In genomic region chr7:127088901-127089845, GRCm38 (mm10) we compare ENCODE assay signal across 8 mouse cellular contexts. TPM values are rescaled to one million over a fixed set of nuclear protein-coding genes. Genes with fewer than 3 reads are reported as not detected.
DNase-seq lines count a peak whose midpoint lies in the region; ATAC-seq and TF ChIP-seq lines count a peak whose summit lies in the region.

No protein-coding gene starts in this region.

- TF ChIP-seq RAD21 in CH12.LX (IDR thresholded peaks at IDR 0.05; ENCODE audit: low read depth, low read length), result no peak

- dilution Hi-C loops in CH12.LX (cut with MboI; ENCODE audit: extremely low pct_ligation_motif_present, extremely low pct_unique_long_range_greater_than_20kb, low sequenced_read_pairs), result no loop called here

- TF ChIP-seq POLR2A in CH12.LX (IDR thresholded peaks at IDR 0.05; ENCODE audit: low read depth, low read length), result no peak

- H3K79me2 ChIP-seq in CH12.LX (replicated peaks; ENCODE audit: control insufficient read depth, extremely low read depth, insufficient read depth, poor library complexity, severe bottlenecking), result peaks cover 19% of the 10 kb centered on the region

- peak overlapping the region; percentile 44; the same call in 1 of the 2 replicates for H3K9ac ChIP-seq in CH12.LX (ENCODE audit: insufficient read depth, low read depth)
- peak overlapping the region; percentile 61 for H3K9ac ChIP-seq in liver, postnatal 0 days (replicated peaks)

- ATAC-seq in liver, postnatal 0 days, result 0 out of 2 replicates have a peak, but pooled peaks have one; percentile 7

- H3K4me3 ChIP-seq in CH12.LX (replicated peaks in 1 of 3; ENCODE audit: low read depth in 2 of 3, low read length in 2 of 3, poor library complexity in 1 of 3), result peak overlapping the region in 1 of 3 experiments; percentile 20
- H3K4me3 ChIP-seq in liver, postnatal 0 days (ENCODE audit: low read depth, low read length), result peak overlapping the region; percentile 19

- in situ Hi-C loops in CH12.LX (cut with MboI; ENCODE audit: low pct_ligation_motif_present, low pct_unique_long_range_greater_than_20kb, low sequenced_read_pairs), result no loop called here

- peaks cover 16 to 21% of the 10 kb centered on the region in 2 experiments for H3K36me3 ChIP-seq in CH12.LX (replicated peaks in 1 of 2; ENCODE audit: control insufficient read depth in 1 of 2, insufficient read depth in 1 of 2, low read length in 1 of 2)
- peaks cover 15% of the 10 kb centered on the region; the same call in 1 of the 2 replicates for H3K36me3 ChIP-seq in liver, postnatal 0 days (replicated peaks; ENCODE audit: insufficient read depth, low read length)

- peak overlapping the region; percentile 88 for H3K4me2 ChIP-seq in CH12.LX (ENCODE audit: insufficient read depth, low read depth, poor library complexity, severe bottlenecking)
- H3K4me2 ChIP-seq in liver, postnatal 0 days (ENCODE audit: low read depth, low read length), result peak overlapping the region; percentile 73

- WGBS in liver, postnatal 0 days (ENCODE audit: insufficient replicate concordance), result 10% methylated on average over 27 of the region's 27 CpGs

- no peaks in the 10 kb centered on the region for H3K27me3 ChIP-seq in CH12.LX (replicated peaks)
- H3K27me3 ChIP-seq in liver, postnatal 0 days (ENCODE audit: insufficient read depth, low read length), result no peaks in the 10 kb centered on the region

- no peak for TF ChIP-seq CTCF in CH12.LX (conservative IDR thresholded peaks at IDR 0.05 in 1 of 2, IDR thresholded peaks at IDR 0.05 in 1 of 2; ENCODE audit: low read depth in 2 of 2, low read length in 2 of 2)
- no peak for TF ChIP-seq CTCF in liver, postnatal 0 days (IDR thresholded peaks at IDR 0.05; ENCODE audit: low read depth)

- no peak for DNase-seq in CH12.LX (ENCODE audit: extremely low read depth)
- peak; percentile 52 for DNase-seq in c-Kit-positive CD71-positive TER-119-positive erythroid progenitor cells, embryonic 14.5 days (ENCODE audit: low spot score)
- DNase-seq in heart, postnatal 4 days, result peak; percentile 20
- DNase-seq in liver, postnatal 0 days, result peak; percentile 66
- peak; percentile 58 for DNase-seq in spleen, adult 12 weeks (ENCODE audit: low spot score)
- DNase-seq in cerebellum, postnatal 36 days, result no peak
- DNase-seq in cerebellum, adult 11-12 months, result no peak
- DNase-seq in T-cell, adult 2 months (ENCODE audit: low spot score), result no peak

- H3K9me3 ChIP-seq in CH12.LX (replicated peaks; ENCODE audit: low read length), result no peaks in the 10 kb centered on the region
- H3K9me3 ChIP-seq in liver, postnatal 0 days (ENCODE audit: low read length), result no peaks in the 10 kb centered on the region

- no peak for TF ChIP-seq EP300 in CH12.LX (IDR thresholded peaks at IDR 0.05; ENCODE audit: low read length)
- 0 out of 2 replicates have a peak, but pooled peaks have one; percentile 11 for TF ChIP-seq EP300 in liver, postnatal 0 days (IDR thresholded peaks at IDR 0.05; ENCODE audit: low read depth)

- peak overlapping the region; percentile 11; the same call in 1 of the 2 replicates for H3K27ac ChIP-seq in CH12.LX (ENCODE audit: insufficient read depth, low read depth)
- H3K27ac ChIP-seq in liver, postnatal 0 days (ENCODE audit: low read depth), result peak overlapping the region; percentile 93

- H3K4me1 ChIP-seq in CH12.LX (ENCODE audit: control insufficient read depth in 1 of 2, insufficient read depth in 2 of 2), result peaks cover 11 to 36% of the 10 kb centered on the region in 2 experiments
- H3K4me1 ChIP-seq in liver, postnatal 0 days (ENCODE audit: insufficient read depth), result peaks cover 56% of the 10 kb centered on the region

TF ChIP-seq in CH12.LX, 34 proteins besides CTCF, POLR2A, EP300 and RAD21:
- TF ChIP-seq RCOR1 (conservative IDR thresholded peaks at IDR 0.05; ENCODE audit: low read depth, low read length), result no peak
- 0 out of 2 replicates have a peak, but pooled peaks have one; percentile 20 for TF ChIP-seq BHLHE40 (IDR thresholded peaks at IDR 0.05; ENCODE audit: low read depth, low read length)
- peak; percentile 47 for TF ChIP-seq SIN3A (IDR thresholded peaks at IDR 0.05; ENCODE audit: low read length)
- TF ChIP-seq MAZ (IDR thresholded peaks at IDR 0.05; ENCODE audit: low read depth, low read length), result no peak
- TF ChIP-seq USF2 (conservative IDR thresholded peaks at IDR 0.05; ENCODE audit: low read depth, low read length), result no peak
- peak; percentile 33; the same call in 1 of the 2 replicates for TF ChIP-seq HCFC1 (IDR thresholded peaks at IDR 0.05; ENCODE audit: low read depth, low read length)

RNA-seq across cellular contexts. Expression of gene AI467606, which starts 2.0 kb away (rescaled TPM):
- 15.7 and 19.0 TPM in 2 replicates for total RNA-seq in CH12.LX (2012; rRNA removed)
- 18.6 and 26.4 TPM in 2 replicates for total RNA-seq in CH12.LX (2014; rRNA removed)
- polyA plus RNA-seq in CH12.LX (2012; ENCODE audit: insufficient read length, low read depth), result 18.3 and 20.5 TPM in 2 replicates
- under 1 TPM; 0.71 to 0.74 TPM for total RNA-seq in heart, postnatal 4 days (2021)
- polyA plus RNA-seq in liver, postnatal 0 days (2015; fragmentation: Nextera tagmentation; extraction: Ambion mirVana), result 7.6 and 8.1 TPM in 2 replicates

RNA-seq across cellular contexts. Expression of gene Zg16, which starts 2.0 kb away (rescaled TPM):
- total RNA-seq in CH12.LX (2012; rRNA removed) (not detected in 2 replicates), CH12.LX (2014; rRNA removed) (not detected in 2 replicates)
- not detected in 2 replicates for polyA plus RNA-seq in CH12.LX (2012; ENCODE audit: insufficient read length, low read depth)
- not detected for total RNA-seq in heart, postnatal 4 days (2021)
- 0.59 and 1.8 TPM in 2 replicates for polyA plus RNA-seq in liver, postnatal 0 days (2015; fragmentation: Nextera tagmentation; extraction: Ambion mirVana)

RNA-seq across cellular contexts. Expression of gene Qprt, which starts 32.9 kb away (rescaled TPM):
- total RNA-seq in CH12.LX (2012; rRNA removed) (0.21 and 0.30 TPM in 2 replicates), CH12.LX (2014; rRNA removed) (0.15 TPM in 1 of 2 replicates, not detected in the other)
- 0.14 TPM in 1 of 2 replicates, not detected in the other for polyA plus RNA-seq in CH12.LX (2012; ENCODE audit: insufficient read length, low read depth)
- under 1 TPM; 0.19 to 0.20 TPM for total RNA-seq in heart, postnatal 4 days (2021)
- 148 and 151 TPM in 2 replicates for polyA plus RNA-seq in liver, postnatal 0 days (2015; fragmentation: Nextera tagmentation; extraction: Ambion mirVana)

RNA-seq across cellular contexts. Expression of gene Kif22, which starts 46.9 kb away (rescaled TPM):
- 54.2 and 63.9 TPM in 2 replicates for total RNA-seq in CH12.LX (2012; rRNA removed)
- total RNA-seq in CH12.LX (2014; rRNA removed), result 58.1 and 65.0 TPM in 2 replicates
- polyA plus RNA-seq in CH12.LX (2012; ENCODE audit: insufficient read length, low read depth), result 81.4 and 86.2 TPM in 2 replicates
- 10 to 100 TPM; 43.2 to 48.6 TPM for total RNA-seq in heart, postnatal 4 days (2021)
- 45.4 and 47.4 TPM in 2 replicates for polyA plus RNA-seq in liver, postnatal 0 days (2015; fragmentation: Nextera tagmentation; extraction: Ambion mirVana)

RNA-seq across cellular contexts. Expression of gene Spn, which starts 48.5 kb away (rescaled TPM):
- total RNA-seq in CH12.LX (2012; rRNA removed) (14.4 and 16.3 TPM in 2 replicates), CH12.LX (2014; rRNA removed) (2.4 and 2.6 TPM in 2 replicates)
- 3.3 and 3.6 TPM in 2 replicates for polyA plus RNA-seq in CH12.LX (2012; ENCODE audit: insufficient read length, low read depth)
- total RNA-seq in heart, postnatal 4 days (2021), result under 1 TPM; 0.38 to 0.67 TPM
- polyA plus RNA-seq in liver, postnatal 0 days (2015; fragmentation: Nextera tagmentation; extraction: Ambion mirVana), result 4.9 and 5.6 TPM in 2 replicates

Comparison
In these comparisons a context has a peak if more than half of its experiments do, and no peak if none do; other contexts are left out.
1. DNase-seq: peak in c-Kit-positive CD71-positive TER-119-positive erythroid progenitor cells, embryonic 14.5 days (single experiment), heart, postnatal 4 days (single experiment), liver, postnatal 0 days (single experiment) and spleen, adult 12 weeks (single experiment); none in CH12.LX (single experiment), cerebellum, postnatal 36 days (0 of 2), cerebellum, adult 11-12 months (single experiment) and T-cell, adult 2 months (single experiment).
2. RNA of gene AI467606, which starts 2.0 kb away (total RNA-seq): 15.7 to 26.4 TPM in CH12.LX; 0.71 to 0.74 TPM in heart, postnatal 4 days; every median in the first group is over 4 times any median in the second.